Mouse (Mus musculus) MEL (cell line): ENCODE results near the gene Usf1. TPM values are rescaled to one million over a fixed set of nuclear protein-coding genes. Genes with fewer than 3 reads are reported as not detected.

Experiments
- DNase-seq: peaks from one replicate; pipeline ENCODE4 v3.0.0; 2011; ENCODE audit warnings: low read depth, low spot score
- H3K27ac ChIP-seq: 2 replicates; pipeline ENCODE4 v1.5.1; 2012; ENCODE audit warnings: low read depth, mild to moderate bottlenecking, control low read depth, low read length, moderate library complexity; ENCODE audit not compliant: control insufficient read depth
- H3K27me3 ChIP-seq, 2 experiments: fragments of 150-350 bp in 1 of 2; sonication (generic) in 1 of 2; 2 replicates each; pipeline ENCODE4 v1.6.1; 2012; ENCODE audit warnings: low read length in 2 of 2, mild to moderate bottlenecking in 2 of 2, improper control_type of control experiment in 1 of 2, moderate library complexity in 1 of 2; ENCODE audit not compliant: insufficient read depth in 2 of 2, control insufficient read depth in 1 of 2
- H3K36me3 ChIP-seq, 2 experiments: 2 replicates each; pipeline ENCODE4 v1.6.1; 2012 to 2014; ENCODE audit warnings: low read length in 2 of 2, improper control_type of control experiment in 1 of 2, inconsistent platforms in 1 of 2, mild to moderate bottlenecking in 1 of 2; ENCODE audit not compliant: insufficient read depth in 2 of 2, control insufficient read depth in 1 of 2
- H3K4me1 ChIP-seq, 2 experiments: fragments of 150-350 bp in 1 of 2; sonication (generic) in 1 of 2; 2 replicates each; pipeline ENCODE4 v1.6.1; 2012; ENCODE audit warnings: low read length in 2 of 2, improper control_type of control experiment in 1 of 2, mild to moderate bottlenecking in 1 of 2; ENCODE audit not compliant: insufficient read depth in 2 of 2, control insufficient read depth in 1 of 2
- H3K4me3 ChIP-seq, 2 experiments: fragments of 150-350 bp in 1 of 2; sonication (generic) in 1 of 2; 2 replicates each; pipeline ENCODE4 v1.5.1; 2012; ENCODE audit warnings: low read depth in 2 of 2, low read length in 2 of 2, mild to moderate bottlenecking in 2 of 2, moderate library complexity in 2 of 2, control low read depth in 1 of 2, improper control_type of control experiment in 1 of 2; ENCODE audit not compliant: control insufficient read depth in 1 of 2, insufficient read depth in 1 of 2
- H3K79me2 ChIP-seq: 2 replicates; pipeline ENCODE4 v1.6.1; 2012; ENCODE audit warnings: mild to moderate bottlenecking, low read length, moderate library complexity; ENCODE audit not compliant: control insufficient read depth, poor library complexity, insufficient read depth
- H3K9ac ChIP-seq: 2 replicates; pipeline ENCODE4 v1.6.1; 2012; ENCODE audit warnings: low read depth, mild to moderate bottlenecking, control low read depth, low read length, moderate library complexity; ENCODE audit not compliant: control insufficient read depth, poor library complexity, severe bottlenecking
- H3K9me3 ChIP-seq: fragments of 150-350 bp; sonication (generic); replicated peaks from 2 replicates; pipeline ENCODE4 v1.6.1; 2012; ENCODE audit warnings: mild to moderate bottlenecking, low read length, improper control_type of control experiment, moderate library complexity; ENCODE audit not compliant: insufficient read depth
- BHLHE40 ChIP-seq: IDR thresholded peaks from 2 replicates; pipeline ENCODE4 v1.6.1; 2012; ENCODE audit warnings: low read depth, mild to moderate bottlenecking, inconsistent platforms, low read length, improper control_type of control experiment, borderline replicate concordance
- CHD1 ChIP-seq: IDR thresholded peaks from 2 replicates; pipeline ENCODE4 v1.6.1; 2012; ENCODE audit warnings: low read depth, mild to moderate bottlenecking, inconsistent platforms, low read length, improper control_type of control experiment
- CTCF ChIP-seq, 3 experiments: IDR thresholded peaks in 2 of 3; conservative IDR thresholded peaks in 1 of 3; 2 replicates each; pipeline ENCODE4 v1.5.1; 2011 to 2012; ENCODE audit warnings: low read length in 3 of 3, low read depth in 2 of 3, mild to moderate bottlenecking in 2 of 3, improper control_type of control experiment in 1 of 3, inconsistent platforms in 1 of 3, mixed read lengths in 1 of 3, moderate library complexity in 1 of 3; ENCODE audit not compliant: control insufficient read depth in 1 of 3, insufficient read depth in 1 of 3, poor library complexity in 1 of 3, severe bottlenecking in 1 of 3
- HCFC1 ChIP-seq: IDR thresholded peaks from 2 replicates; pipeline ENCODE4 v1.6.1; 2012; ENCODE audit warnings: low read depth, mild to moderate bottlenecking, inconsistent platforms, low read length, improper control_type of control experiment, moderate library complexity
- KAT2A ChIP-seq: conservative IDR thresholded peaks from 2 replicates; pipeline ENCODE4 v1.6.1; 2012; ENCODE audit warnings: low read depth, low read length, improper control_type of control experiment, inconsistent platforms
- MAFK ChIP-seq: IDR thresholded peaks from 2 replicates; pipeline ENCODE4 v1.6.1; 2011; ENCODE audit warnings: low read depth, mild to moderate bottlenecking, low read length, improper control_type of control experiment, borderline replicate concordance
- MAX ChIP-seq: IDR thresholded peaks from 2 replicates; pipeline ENCODE4 v1.6.1; 2011; ENCODE audit warnings: low read length, improper control_type of control experiment
- MEF2A ChIP-seq: IDR thresholded peaks from 2 replicates; pipeline ENCODE4 v1.6.1; 2014; ENCODE audit warnings: low read depth, mild to moderate bottlenecking, inconsistent platforms, low read length, improper control_type of control experiment; ENCODE audit not compliant: poor library complexity, insufficient replicate concordance, severe bottlenecking; ENCODE audit errors: extremely low read depth
- MXI1 ChIP-seq: IDR thresholded peaks from 2 replicates; pipeline ENCODE4 v1.6.1; 2011; ENCODE audit warnings: mild to moderate bottlenecking, low read depth, low read length, improper control_type of control experiment
- NRF1 ChIP-seq: IDR thresholded peaks from 2 replicates; pipeline ENCODE4 v1.6.1; 2014; ENCODE audit warnings: low read depth, mild to moderate bottlenecking, inconsistent platforms, low read length, improper control_type of control experiment, moderate library complexity; ENCODE audit not compliant: poor library complexity, insufficient read depth, severe bottlenecking
- POLR2A ChIP-seq, 2 experiments: IDR thresholded peaks; 2 replicates each; pipeline ENCODE4 v1.6.1; 2011 to 2012; ENCODE audit warnings: low read length in 2 of 2, mild to moderate bottlenecking in 2 of 2, control low read depth in 1 of 2, improper control_type of control experiment in 1 of 2, low read depth in 1 of 2, moderate library complexity in 1 of 2; ENCODE audit not compliant: control insufficient read depth in 1 of 2, insufficient read depth in 1 of 2, poor library complexity in 1 of 2
- POLR2AphosphoS2 ChIP-seq: IDR thresholded peaks from 2 replicates; pipeline ENCODE4 v1.6.1; 2011; ENCODE audit warnings: low read length, improper control_type of control experiment
- RAD21 ChIP-seq: IDR thresholded peaks from 2 replicates; pipeline ENCODE4 v1.6.1; 2011; ENCODE audit warnings: mild to moderate bottlenecking, low read depth, low read length, improper control_type of control experiment
- SMC3 ChIP-seq: IDR thresholded peaks from 2 replicates; pipeline ENCODE4 v1.6.1; 2011; ENCODE audit warnings: low read depth, low read length, improper control_type of control experiment
- TAL1 ChIP-seq: IDR thresholded peaks from 2 replicates; pipeline ENCODE4 v1.6.1; 2012; ENCODE audit warnings: mild to moderate bottlenecking, inconsistent platforms, low read length, moderate library complexity, mixed read lengths
- TCF12 ChIP-seq: IDR thresholded peaks from 2 replicates; pipeline ENCODE4 v1.6.1; 2014; ENCODE audit warnings: low read depth, mild to moderate bottlenecking, inconsistent platforms, low read length, improper control_type of control experiment, moderate library complexity
- ZC3H11A ChIP-seq: IDR thresholded peaks from 2 replicates; pipeline ENCODE4 v1.6.1; 2012; ENCODE audit warnings: low read depth, mild to moderate bottlenecking, inconsistent platforms, low read length, improper control_type of control experiment
- ZKSCAN1 ChIP-seq: IDR thresholded peaks from 2 replicates; pipeline ENCODE4 v1.6.1; 2012; ENCODE audit warnings: low read depth, mild to moderate bottlenecking, inconsistent platforms, low read length, improper control_type of control experiment, moderate library complexity
- ZNF384 ChIP-seq: IDR thresholded peaks from 2 replicates; pipeline ENCODE4 v1.6.1; 2012; ENCODE audit warnings: low read depth, mild to moderate bottlenecking, inconsistent platforms, low read length, improper control_type of control experiment
- polyA plus RNA-seq, 2 experiments: library from polyadenylated mRNA; stranded (reverse) in 1 of 2; unstranded in 1 of 2; fragments of >175 nt in 1 of 2; fragments of >200 nt in 1 of 2; gene quantifications; 2 replicates each; pipeline versions ENCODE4 v1.2.1 to v1.2.4; 2012; ENCODE audit warnings: low replicate concordance in 2 of 2, low read depth in 1 of 2; ENCODE audit not compliant: insufficient read length in 2 of 2, insufficient read depth in 1 of 2, missing spikeins in 1 of 2
- total RNA-seq: library from RNA; depleted of rRNA; stranded (reverse); fragments of 300-350 nt; gene quantifications from 2 replicates; pipeline ENCODE4 v1.2.3, GENCODE M21; 2012

Gene Usf1
- total and polyA plus RNA-seq, 3 experiments: 55.0 to 56.0 TPM; not detected in 1

- Histone ChIP-seq H3K9me3 (no peaks in the 10 kb centered on the region), H3K9ac (peak within 1 kb of the TSS; percentile 23; the same call in 1 of the 2 replicates), H3K36me3 (peaks cover 0 to 5% of the 10 kb centered on the region in 2 experiments; a peak in 2 of 4 replicates), H3K79me2 (no peaks in the 10 kb centered on the region), H3K27me3 (peaks cover 3 to 4% of the 10 kb centered on the region in 2 experiments; a peak in 1 of 4 replicates), H3K27ac (no peak within 1 kb of the TSS), H3K4me1 (peaks cover 0 to 19% of the 10 kb centered on the region in 2 experiments; a peak in 2 of 4 replicates), H3K4me3 (peak within 1 kb of the TSS; percentile 42 to 63)
- DNase-seq: peak; percentile 46
- TF ChIP-seq ZKSCAN1 (no peak), TCF12 (no peak), SMC3 (no peak), POLR2A (IDR thresholded peaks at IDR 0.05; ENCODE audit: control insufficient read depth in 1 of 2, insufficient read depth in 1 of 2, low read depth in 1 of 2, low read length in 2 of 2, poor library complexity in 1 of 2) (no peak), NRF1 (peak; percentile 54), MAFK (no peak), KAT2A (no peak)
Observed at GRCm38 (mm10) chr1:171437264-171438013, 26.3 kb downstream of the Usf1 start, which contains the start of gene F11r. F11r (plus strand) TSS chr1:171437535.

GRCm38 (mm10) chr1:171438014-171438670, 27.0 kb downstream of the Usf1 start:
- no peak overlapping the region for H3K27ac ChIP-seq
- no peaks in the 10 kb centered on the region for H3K79me2 ChIP-seq
- peaks cover 0 to 5% of the 10 kb centered on the region in 2 experiments; a peak in 2 of 4 replicates for H3K36me3 ChIP-seq
- no peak for DNase-seq
- H3K27me3 ChIP-seq: peaks cover 3 to 4% of the 10 kb centered on the region in 2 experiments; a peak in 1 of 4 replicates
- TF ChIP-seq TCF12: no peak
- no peak for TF ChIP-seq ZC3H11A
- no peak for TF ChIP-seq CHD1
- TF ChIP-seq ZNF384: no peak
- TF ChIP-seq KAT2A: no peak
- H3K4me3 ChIP-seq: peak overlapping the region; percentile 42 to 63
- peak overlapping the region; percentile 23; the same call in 1 of the 2 replicates for H3K9ac ChIP-seq
- peaks cover 0 to 19% of the 10 kb centered on the region in 2 experiments; a peak in 2 of 4 replicates for H3K4me1 ChIP-seq
- no peaks in the 10 kb centered on the region for H3K9me3 ChIP-seq

- no peak for TF ChIP-seq MXI1
- no peak for TF ChIP-seq ZC3H11A
- no peak for TF ChIP-seq TAL1
- no peak for TF ChIP-seq HCFC1
- TF ChIP-seq RAD21: no peak
- no peak for TF ChIP-seq KAT2A
- no peak for TF ChIP-seq BHLHE40
- TF ChIP-seq CTCF (IDR thresholded peaks at IDR 0.05 in 2 of 3, conservative IDR thresholded peaks at IDR 0.05 in 1 of 3; ENCODE audit: control insufficient read depth in 1 of 3, insufficient read depth in 1 of 3, low read depth in 2 of 3, low read length in 3 of 3, poor library complexity in 1 of 3, severe bottlenecking in 1 of 3): no peak
- no peak for TF ChIP-seq POLR2AphosphoS2
- TF ChIP-seq POLR2A (IDR thresholded peaks at IDR 0.05; ENCODE audit: control insufficient read depth in 1 of 2, insufficient read depth in 1 of 2, low read depth in 1 of 2, low read length in 2 of 2, poor library complexity in 1 of 2): no peak
- no peak for TF ChIP-seq MEF2A
- TF ChIP-seq MAX: no peak
- TF ChIP-seq ZNF384: no peak
- Histone ChIP-seq H3K79me2 (no peaks in the 10 kb centered on the region), H3K9ac (peak overlapping the region; percentile 20; the same call in 1 of the 2 replicates), H3K27ac (no peak overlapping the region), H3K36me3 (peaks cover 0 to 5% of the 10 kb centered on the region in 2 experiments; a peak in 2 of 4 replicates), H3K27me3 (peaks cover 1 to 4% of the 10 kb centered on the region in 2 experiments; a peak in 1 of 4 replicates), H3K4me3 (peak overlapping the region; percentile 46 to 48), H3K4me1 (peaks cover 0 to 19% of the 10 kb centered on the region in 2 experiments; a peak in 2 of 4 replicates), H3K9me3 (no peaks in the 10 kb centered on the region)
- no peak for DNase-seq
Observed at GRCm38 (mm10) chr1:171439072-171439471, 28.0 kb downstream of the Usf1 start.
